Mouse (Mus musculus) thymus, adult 2 months (tissue): ENCODE measurements at regions not wholly inside any gene's neighbourhood (a gene's known extent, or its start where the extent isn't known, plus 50 kb on each side); places are given as distances from the start of the nearest gene placed in this dataset.

Experiments
- DNase-seq: peaks from one replicate; pipeline ENCODE4 v3.0.0; 2021
- H3K27ac ChIP-seq: fragments of 200-500 bp; 2 replicates; pipeline ENCODE4 v1.5.1; 2012; ENCODE audit warnings: low read length, control low read depth; ENCODE audit not compliant: control insufficient read depth, insufficient read depth
- H3K27me3 ChIP-seq: fragments of 200-500 bp; 2 replicates; pipeline ENCODE4 v1.6.1; 2012; ENCODE audit warnings: mild to moderate bottlenecking, low read length, moderate library complexity, mixed read lengths; ENCODE audit not compliant: control insufficient read depth, insufficient read depth
- H3K36me3 ChIP-seq: fragments of 200-500 bp; 2 replicates; pipeline ENCODE4 v1.6.1; 2012; ENCODE audit warnings: mild to moderate bottlenecking, low read length, moderate library complexity; ENCODE audit not compliant: control insufficient read depth, insufficient read depth
- H3K4me1 ChIP-seq: fragments of 200-500 bp; replicated peaks from 2 replicates; pipeline ENCODE4 v1.6.1; 2012; ENCODE audit warnings: low read length; ENCODE audit not compliant: control insufficient read depth, insufficient read depth
- H3K4me3 ChIP-seq: fragments of 200-500 bp; 2 replicates; pipeline ENCODE4 v1.5.1; 2012; ENCODE audit warnings: mild to moderate bottlenecking, low read length, control low read depth, moderate library complexity; ENCODE audit not compliant: control insufficient read depth, insufficient read depth
- CTCF ChIP-seq: fragments of 200-500 bp; IDR thresholded peaks from 2 replicates; pipeline ENCODE4 v1.5.1; 2012; ENCODE audit warnings: mild to moderate bottlenecking, control low read depth, low read length, moderate library complexity, borderline replicate concordance; ENCODE audit not compliant: control insufficient read depth, poor library complexity, insufficient read depth; ENCODE audit errors: extremely low read depth
- POLR2A ChIP-seq: fragments of 200-500 bp; IDR thresholded peaks from 2 replicates; pipeline ENCODE4 v1.6.1; 2012; ENCODE audit warnings: mild to moderate bottlenecking, low read length, control low read depth, moderate library complexity; ENCODE audit not compliant: control insufficient read depth, poor library complexity, insufficient read depth; ENCODE audit errors: extremely low read depth
- WGBS: fragments of 180-500 bp; shearing (Covaris S2); methylation state at CpG from one replicate; pipeline ENCODE4 v1.1.7; 2018; 5-methylcytosine and 5-hydroxymethylcytosine counted together

GRCm38 (mm10) chr3:21816968-21817858 is 259.2 kb upstream of the Tbl1xr1 start:
- no peaks in the 10 kb centered on the region for H3K27me3 ChIP-seq
- H3K4me1 ChIP-seq = no peaks in the 10 kb centered on the region
- H3K27ac ChIP-seq = no peak overlapping the region
- H3K4me3 ChIP-seq = no peak overlapping the region
- no peaks in the 10 kb centered on the region for H3K36me3 ChIP-seq
- DNase-seq = no peak
- 94% methylated on average over 4 of the region's 4 CpGs for WGBS
- no peak for TF ChIP-seq POLR2A
- no peak for TF ChIP-seq CTCF

- TF ChIP-seq POLR2A = no peak
- TF ChIP-seq CTCF = no peak
- no peak overlapping the region for H3K27ac ChIP-seq
- no peaks in the 10 kb centered on the region for H3K36me3 ChIP-seq
- H3K4me3 ChIP-seq = no peak overlapping the region
- DNase-seq = no peak
- H3K27me3 ChIP-seq = no peaks in the 10 kb centered on the region
- no peaks in the 10 kb centered on the region for H3K4me1 ChIP-seq
- WGBS = 89% methylated on average over 4 of the region's 4 CpGs
Measured at GRCm38 (mm10) chr3:21819030-21819429, 257.4 kb upstream of the Tbl1xr1 start.

- DNase-seq = no peak
- Histone ChIP-seq H3K36me3 (no peaks in the 10 kb centered on the region), H3K27me3 (no peaks in the 10 kb centered on the region), H3K4me1 (no peaks in the 10 kb centered on the region), H3K4me3 (no peak overlapping the region), H3K27ac (no peak overlapping the region)
- 98% methylated on average over 3 of the region's 3 CpGs for WGBS
- TF ChIP-seq POLR2A (no peak), CTCF (no peak)
Measured at GRCm38 (mm10) chr3:21820051-21820598, 256.3 kb upstream of the Tbl1xr1 start.

GRCm38 (mm10) chr3:21822675-21823074 is 253.8 kb upstream of the Tbl1xr1 start:
- H3K4me1 ChIP-seq = no peaks in the 10 kb centered on the region
- WGBS = 83% methylated on average over 4 of the region's 4 CpGs
- H3K27ac ChIP-seq = no peak overlapping the region
- H3K36me3 ChIP-seq = no peaks in the 10 kb centered on the region
- H3K27me3 ChIP-seq = no peaks in the 10 kb centered on the region
- DNase-seq = no peak
- TF ChIP-seq CTCF (no peak), POLR2A (no peak)
- no peak overlapping the region for H3K4me3 ChIP-seq

- no peaks in the 10 kb centered on the region for H3K27me3 ChIP-seq
- H3K36me3 ChIP-seq = no peaks in the 10 kb centered on the region
- H3K27ac ChIP-seq = no peak overlapping the region
- no peak overlapping the region for H3K4me3 ChIP-seq
- TF ChIP-seq CTCF = no peak
- TF ChIP-seq POLR2A = no peak
- DNase-seq = no peak
- H3K4me1 ChIP-seq = no peaks in the 10 kb centered on the region
- WGBS = 98% methylated on average over 4 of the region's 4 CpGs
Measured at GRCm38 (mm10) chr3:21823331-21823730, 253.1 kb upstream of the Tbl1xr1 start.

- Histone ChIP-seq H3K27me3 (no peaks in the 10 kb centered on the region), H3K36me3 (no peaks in the 10 kb centered on the region), H3K27ac (no peak overlapping the region), H3K4me3 (no peak overlapping the region), H3K4me1 (no peaks in the 10 kb centered on the region)
- TF ChIP-seq CTCF (no peak), POLR2A (no peak)
- DNase-seq = no peak
- 92% methylated on average over 8 of the region's 8 CpGs for WGBS
Measured at GRCm38 (mm10) chr3:21824101-21824880, 252.2 kb upstream of the Tbl1xr1 start.
